In the genomic region with DNA sequence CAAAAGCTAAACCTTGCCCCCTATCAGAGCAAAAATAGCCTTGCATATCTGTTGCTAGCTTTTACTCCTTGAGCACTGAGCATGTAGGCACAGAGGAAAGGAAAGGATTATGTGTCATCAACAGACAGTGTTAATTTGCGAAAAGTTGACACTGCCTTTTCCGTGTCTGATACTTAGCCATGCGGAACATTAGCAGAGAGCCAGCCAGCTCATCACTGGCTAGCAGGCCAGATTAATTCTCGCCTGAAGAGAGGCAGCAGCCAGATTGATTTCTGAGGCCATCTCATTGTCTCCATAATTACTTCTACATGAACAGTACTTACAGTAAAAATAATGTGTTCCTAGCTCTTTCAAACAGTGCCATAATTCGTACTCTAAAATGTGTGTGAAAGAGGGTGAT, we compare ENCODE assay signal across 16 mouse cellular contexts. TPM values are rescaled to one million over a fixed set of nuclear protein-coding genes. Genes with fewer than 3 reads are reported as not detected.
DNase-seq lines count a peak whose midpoint lies in the region; ATAC-seq lines count a peak whose summit lies in the region.
"Had no signal": no experiment of that assay in that cellular context is flagged by ENCODE, and none has a peak within 500 bp of the region (broad histone marks: within the 10 kb centered on the region; RNA-seq: fewer than 3 reads in every experiment).

No protein-coding gene starts in this region.

- 72% methylated on average over 5 of the region's 5 CpGs for WGBS in heart, embryonic 10.5 days
- WGBS in midbrain, embryonic 11.5 days: 66% methylated on average over 5 of the region's 5 CpGs
- 67% methylated on average over 5 of the region's 5 CpGs for WGBS in midbrain, embryonic 10.5 days
- WGBS in midbrain, embryonic 13.5 days: 60% methylated on average over 5 of the region's 5 CpGs

- H3K9me3 ChIP-seq in heart, embryonic 10.5 days: no peaks in the 10 kb centered on the region
- H3K9me3 ChIP-seq in midbrain, embryonic 11.5 days (ENCODE audit: control insufficient read depth, low read length): no peaks in the 10 kb centered on the region
- H3K9me3 ChIP-seq in midbrain, embryonic 10.5 days (replicated peaks): no peaks in the 10 kb centered on the region
- no peaks in the 10 kb centered on the region for H3K9me3 ChIP-seq in midbrain, embryonic 13.5 days
- H3K9me3 ChIP-seq: embryonic facial prominence, embryonic 10.5 days had no signal

- H3K27ac ChIP-seq in heart, embryonic 10.5 days: no peak overlapping the region
- no peak overlapping the region for H3K27ac ChIP-seq in midbrain, embryonic 11.5 days (ENCODE audit: low read depth, low read length)
- H3K27ac ChIP-seq in midbrain, embryonic 10.5 days (replicated peaks): no peak overlapping the region
- H3K27ac ChIP-seq in midbrain, embryonic 13.5 days: no peak overlapping the region
- H3K27ac ChIP-seq: embryonic facial prominence, embryonic 10.5 days had no signal

- H3K4me1 ChIP-seq in heart, embryonic 10.5 days: no peaks in the 10 kb centered on the region
- no peaks in the 10 kb centered on the region for H3K4me1 ChIP-seq in midbrain, embryonic 11.5 days (ENCODE audit: control insufficient read depth, insufficient read depth, low read length)
- no peaks in the 10 kb centered on the region for H3K4me1 ChIP-seq in midbrain, embryonic 10.5 days
- H3K4me1 ChIP-seq in midbrain, embryonic 13.5 days (replicated peaks): no peaks in the 10 kb centered on the region
- H3K4me1 ChIP-seq: embryonic facial prominence, embryonic 10.5 days had no signal

- peak; percentile 31 for DNase-seq in heart, embryonic 10.5 days (ENCODE audit: low spot score)
- no peak for DNase-seq in heart, adult 18-20 months
- DNase-seq in midbrain, embryonic 11.5 days (ENCODE audit: low spot score, missing footprints): peak; percentile 60
- no peak for DNase-seq in midbrain, embryonic 10.5 days (ENCODE audit: low spot score)
- peak; percentile 59 for DNase-seq in retina, postnatal 1 day
- no peak for DNase-seq in right cerebral cortex, adult 18-20 months
- no peak for DNase-seq in gastrocnemius, adult 8-10 months (ENCODE audit: low spot score in 2 of 2)
- DNase-seq: gastrocnemius, postnatal 36 days; heart, postnatal 4 days; kidney, postnatal 36 days; liver; liver, postnatal 0 days; thymus, postnatal 4 days had no signal

- no peak overlapping the region for H3K4me2 ChIP-seq in midbrain, embryonic 11.5 days
- H3K4me2 ChIP-seq in midbrain, embryonic 13.5 days (replicated peaks): no peak overlapping the region

- no peaks in the 10 kb centered on the region for H3K36me3 ChIP-seq in heart, embryonic 10.5 days
- H3K36me3 ChIP-seq in midbrain, embryonic 11.5 days (ENCODE audit: control insufficient read depth, insufficient read depth, low read length): no peaks in the 10 kb centered on the region
- no peaks in the 10 kb centered on the region for H3K36me3 ChIP-seq in midbrain, embryonic 10.5 days
- no peaks in the 10 kb centered on the region for H3K36me3 ChIP-seq in midbrain, embryonic 13.5 days
- H3K36me3 ChIP-seq: embryonic facial prominence, embryonic 10.5 days had no signal

- no peak overlapping the region for H3K4me3 ChIP-seq in heart, embryonic 10.5 days
- no peak overlapping the region for H3K4me3 ChIP-seq in midbrain, embryonic 11.5 days (ENCODE audit: low read depth, low read length)
- no peak overlapping the region for H3K4me3 ChIP-seq in midbrain, embryonic 10.5 days
- H3K4me3 ChIP-seq in midbrain, embryonic 13.5 days (replicated peaks): no peak overlapping the region
- H3K4me3 ChIP-seq: embryonic facial prominence, embryonic 10.5 days had no signal

- ATAC-seq in midbrain, embryonic 11.5 days (ENCODE audit: low FRiP score): no peak
- peak; percentile 73 for ATAC-seq in midbrain, embryonic 13.5 days
- ATAC-seq: intestine, postnatal 0 days; liver, postnatal 0 days had no signal

- H3K9ac ChIP-seq in midbrain, embryonic 11.5 days (ENCODE audit: low read length): no peak overlapping the region
- H3K9ac ChIP-seq in midbrain, embryonic 13.5 days (replicated peaks): no peak overlapping the region
- H3K9ac ChIP-seq: liver, postnatal 0 days had no signal

- H3K27me3 ChIP-seq in heart, embryonic 10.5 days (ENCODE audit: insufficient read depth, poor library complexity, severe bottlenecking): no peaks in the 10 kb centered on the region
- no peaks in the 10 kb centered on the region for H3K27me3 ChIP-seq in midbrain, embryonic 11.5 days (ENCODE audit: control insufficient read depth, insufficient read depth, low read length)
- no peaks in the 10 kb centered on the region for H3K27me3 ChIP-seq in midbrain, embryonic 10.5 days (ENCODE audit: low read depth, poor library complexity, severe bottlenecking)
- no peaks in the 10 kb centered on the region for H3K27me3 ChIP-seq in midbrain, embryonic 13.5 days

RNA-seq across cellular contexts. Expression of gene Tnfrsf11a, which starts 48.7 kb away (rescaled TPM):
- 0.10 and 0.35 TPM in 2 replicates for polyA plus RNA-seq in heart, embryonic 10.5 days (2016; fragmentation: Nextera tagmentation; extraction: Ambion mirVana)
- total RNA-seq in heart, adult 18-20 months (2021): 1 to 10 TPM; 1.6 TPM
- polyA plus RNA-seq in midbrain, embryonic 11.5 days (2014; fragmentation: Nextera tagmentation; extraction: Ambion mirVana): 0.26 and 0.44 TPM in 2 replicates
- polyA plus RNA-seq in midbrain, embryonic 10.5 days (2016; fragmentation: Nextera tagmentation; extraction: Ambion mirVana): 0.41 and 0.52 TPM in 2 replicates
- 0.27 and 0.36 TPM in 2 replicates for polyA plus RNA-seq in midbrain, embryonic 13.5 days (2015; fragmentation: Nextera tagmentation; extraction: Ambion mirVana)
- total RNA-seq in gastrocnemius, adult 8-10 months (2022): under 1 TPM; 0.44 to 0.65 (median 0.49) TPM

Comparison
In these comparisons a context has a peak if more than half of its experiments do, and no peak if none do; other contexts are left out.
1. DNase-seq: peak in heart, embryonic 10.5 days (single experiment), midbrain, embryonic 11.5 days (single experiment) and retina, postnatal 1 day (single experiment); none in heart, adult 18-20 months (0 of 2), midbrain, embryonic 10.5 days (single experiment), right cerebral cortex, adult 18-20 months (single experiment) and gastrocnemius, adult 8-10 months (0 of 2).